In the genomic region with DNA sequence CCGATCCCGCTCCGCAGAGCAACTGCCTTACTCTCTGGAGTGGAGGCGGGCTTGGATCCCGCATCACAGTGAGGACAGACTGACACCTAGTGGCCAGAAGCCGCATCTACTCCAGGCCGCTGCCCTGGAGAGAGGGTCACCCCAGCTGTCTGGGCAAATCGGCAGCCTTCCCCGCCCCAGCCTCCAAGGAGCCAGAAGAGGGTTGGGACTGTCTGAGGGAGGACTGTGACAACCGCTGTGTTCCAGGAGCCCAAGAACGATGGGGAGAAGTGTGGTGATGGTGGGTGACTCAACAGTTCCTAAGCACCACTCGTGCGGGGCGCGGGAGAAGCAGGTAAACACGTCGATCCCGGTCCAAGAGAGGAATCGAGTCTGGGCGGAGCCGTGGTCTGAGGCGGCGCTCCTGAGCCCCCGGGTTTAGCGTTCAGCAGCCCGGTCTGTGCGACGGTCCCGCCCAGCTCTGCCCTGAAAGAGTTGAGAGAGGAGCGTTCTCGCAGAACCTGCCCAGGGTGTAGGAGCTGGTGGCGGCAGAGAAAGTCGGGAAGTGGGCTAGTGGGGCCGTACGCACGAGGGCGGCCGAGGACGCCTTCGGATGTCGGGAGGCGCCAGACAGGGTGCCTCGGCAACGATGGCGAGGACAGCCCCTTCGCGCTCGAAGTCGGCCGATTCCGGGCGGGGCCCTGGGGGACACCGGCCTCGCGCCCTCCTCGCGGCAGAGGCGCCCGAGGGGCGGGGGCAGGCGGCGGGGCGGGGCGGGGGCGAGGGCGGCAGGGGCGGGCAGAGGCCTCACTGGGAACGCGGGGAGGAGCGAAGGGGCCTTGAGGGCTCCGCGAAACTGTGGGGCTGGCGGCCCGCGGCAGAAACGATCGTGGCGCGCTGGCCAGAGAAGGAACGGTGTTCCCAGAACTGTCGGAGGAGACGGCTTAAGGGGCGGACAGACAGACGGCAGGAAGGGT, we compare ENCODE assay signal across 8 mouse cellular contexts. TPM values are rescaled to one million over a fixed set of nuclear protein-coding genes. Genes with fewer than 3 reads are reported as not detected.
DNase-seq lines count a peak whose midpoint lies in the region; ATAC-seq and TF ChIP-seq lines count a peak whose summit lies in the region.

No protein-coding gene starts in this region.

- WGBS in hindbrain, embryonic 10.5 days = under 1% methylated on average over 82 of the region's 84 CpGs
- under 1% methylated on average over 73 of the region's 84 CpGs for WGBS in lung, embryonic 15.5 days
- WGBS in olfactory bulb, adult 2 months = 1% methylated on average over 68 of the region's 84 CpGs
- WGBS in thymus, adult 2 months = 1% methylated on average over 75 of the region's 84 CpGs

- peak; percentile 96 for DNase-seq in MN1 (ENCODE audit: low spot score)
- peak; percentile 93 for DNase-seq in cerebellum, adult 9-10 months
- peak; percentile 96 for DNase-seq in hindbrain, embryonic 10.5 days (ENCODE audit: low spot score)
- peak; percentile 91 for DNase-seq in layer of hippocampus, adult 9-10 months (ENCODE audit: low spot score)
- DNase-seq in thymus, adult 2 months = peak; percentile 94

- H3K9ac ChIP-seq in lung, embryonic 15.5 days = peak overlapping the region; percentile 63

- no peaks in the 10 kb centered on the region for H3K27me3 ChIP-seq in hindbrain, embryonic 10.5 days (ENCODE audit: insufficient read depth, poor library complexity, severe bottlenecking)
- no peaks in the 10 kb centered on the region for H3K27me3 ChIP-seq in lung, embryonic 15.5 days
- H3K27me3 ChIP-seq in thymus, adult 2 months (ENCODE audit: control insufficient read depth, insufficient read depth, low read length) = no peaks in the 10 kb centered on the region

- TF ChIP-seq CTCF in olfactory bulb, adult 2 months (IDR thresholded peaks at IDR 0.05; ENCODE audit: insufficient read depth, low read depth, low read length) = peak; percentile 92
- peak; percentile 93 for TF ChIP-seq CTCF in thymus, adult 2 months (IDR thresholded peaks at IDR 0.05; ENCODE audit: borderline replicate concordance, control insufficient read depth, extremely low read depth, insufficient read depth, low read length, poor library complexity)

- peaks cover 62% of the 10 kb centered on the region for H3K4me1 ChIP-seq in hindbrain, embryonic 10.5 days (replicated peaks)
- peaks cover 61% of the 10 kb centered on the region for H3K4me1 ChIP-seq in lung, embryonic 15.5 days
- peaks cover 24% of the 10 kb centered on the region for H3K4me1 ChIP-seq in olfactory bulb, adult 2 months (ENCODE audit: control insufficient read depth, insufficient read depth, low read length)
- peaks cover 15% of the 10 kb centered on the region for H3K4me1 ChIP-seq in thymus, adult 2 months (replicated peaks; ENCODE audit: control insufficient read depth, insufficient read depth, low read length)

- peak overlapping the region; percentile 97 for H3K4me2 ChIP-seq in lung, embryonic 15.5 days

- ATAC-seq in frontal cortex, adult (ENCODE audit: low TSS enrichment) = peak; percentile 68
- peak; percentile 85 for ATAC-seq in lung, embryonic 15.5 days (ENCODE audit: borderline replicate concordance, extremely low read depth, low FRiP score, low TSS enrichment)

- no peaks in the 10 kb centered on the region for H3K9me3 ChIP-seq in hindbrain, embryonic 10.5 days
- no peaks in the 10 kb centered on the region for H3K9me3 ChIP-seq in lung, embryonic 15.5 days

- peak overlapping the region; percentile 62 for H3K4me3 ChIP-seq in hindbrain, embryonic 10.5 days
- peak overlapping the region; percentile 61 for H3K4me3 ChIP-seq in lung, embryonic 15.5 days
- H3K4me3 ChIP-seq in olfactory bulb, adult 2 months (ENCODE audit: insufficient read depth, low read depth, low read length) = peak overlapping the region; percentile 58
- peak overlapping the region; percentile 62 for H3K4me3 ChIP-seq in thymus, adult 2 months (ENCODE audit: control insufficient read depth, insufficient read depth, low read length)

- no peak for TF ChIP-seq POLR2A in olfactory bulb, adult 2 months (IDR thresholded peaks at IDR 0.05; ENCODE audit: insufficient read depth, low read depth, low read length)
- TF ChIP-seq POLR2A in thymus, adult 2 months (IDR thresholded peaks at IDR 0.05; ENCODE audit: control insufficient read depth, extremely low read depth, insufficient read depth, low read length, poor library complexity) = no peak

- H3K27ac ChIP-seq in hindbrain, embryonic 10.5 days = peak overlapping the region; percentile 93
- peak overlapping the region; percentile 99 for H3K27ac ChIP-seq in lung, embryonic 15.5 days
- peak overlapping the region; percentile 50; the same call in 1 of the 2 replicates for H3K27ac ChIP-seq in olfactory bulb, adult 2 months (ENCODE audit: insufficient read depth, low read depth, low read length)
- H3K27ac ChIP-seq in thymus, adult 2 months (ENCODE audit: control insufficient read depth, insufficient read depth, low read length) = peak overlapping the region; percentile 48

- H3K36me3 ChIP-seq in hindbrain, embryonic 10.5 days = peaks cover 42% of the 10 kb centered on the region
- peaks cover 30% of the 10 kb centered on the region for H3K36me3 ChIP-seq in lung, embryonic 15.5 days
- H3K36me3 ChIP-seq in thymus, adult 2 months (ENCODE audit: control insufficient read depth, insufficient read depth, low read length) = peaks cover 17% of the 10 kb centered on the region

RNA-seq across cellular contexts. Expression of a gene that starts 1.7 kb away (rescaled TPM):
- polyA plus RNA-seq in hindbrain, embryonic 10.5 days (2016; fragmentation: Nextera tagmentation; extraction: Ambion mirVana) = 7.0 and 8.9 TPM in 2 replicates
- 20.2 and 22.9 TPM in 2 replicates for polyA plus RNA-seq in lung, embryonic 15.5 days (2015; fragmentation: Nextera tagmentation; extraction: Ambion mirVana)
- not detected in 2 replicates for polyA plus RNA-seq in olfactory bulb, adult 2 months (2012; ENCODE audit: insufficient read depth, insufficient read length, low replicate concordance, missing spikeins)
- 30.0 and 33.1 TPM in 2 replicates for polyA plus RNA-seq in thymus, adult 2 months (2012; rRNA removed)

RNA-seq across cellular contexts. Expression of a gene that starts 1.7 kb away (rescaled TPM):
- 11.3 and 12.1 TPM in 2 replicates for polyA plus RNA-seq in hindbrain, embryonic 10.5 days (2016; fragmentation: Nextera tagmentation; extraction: Ambion mirVana)
- 19.2 and 20.3 TPM in 2 replicates for polyA plus RNA-seq in lung, embryonic 15.5 days (2015; fragmentation: Nextera tagmentation; extraction: Ambion mirVana)
- not detected in 2 replicates for polyA plus RNA-seq in olfactory bulb, adult 2 months (2012; ENCODE audit: insufficient read depth, insufficient read length, low replicate concordance, missing spikeins)
- 27.0 and 27.4 TPM in 2 replicates for polyA plus RNA-seq in thymus, adult 2 months (2012; rRNA removed)

RNA-seq across cellular contexts. Expression of a gene that starts 5.2 kb away (rescaled TPM):
- 1,007 and 1,099 TPM in 2 replicates for polyA plus RNA-seq in hindbrain, embryonic 10.5 days (2016; fragmentation: Nextera tagmentation; extraction: Ambion mirVana)
- 1,297 and 1,378 TPM in 2 replicates for polyA plus RNA-seq in lung, embryonic 15.5 days (2015; fragmentation: Nextera tagmentation; extraction: Ambion mirVana)
- 1,288 TPM in 1 of 2 replicates, not detected in the other for polyA plus RNA-seq in olfactory bulb, adult 2 months (2012; ENCODE audit: insufficient read depth, insufficient read length, low replicate concordance, missing spikeins)
- 193 and 312 TPM in 2 replicates for polyA plus RNA-seq in thymus, adult 2 months (2012; rRNA removed)

RNA-seq across cellular contexts. Expression of a gene that starts 10.0 kb away (rescaled TPM):
- polyA plus RNA-seq in hindbrain, embryonic 10.5 days (2016; fragmentation: Nextera tagmentation; extraction: Ambion mirVana) = 71.8 and 80.5 TPM in 2 replicates
- 141 and 147 TPM in 2 replicates for polyA plus RNA-seq in lung, embryonic 15.5 days (2015; fragmentation: Nextera tagmentation; extraction: Ambion mirVana)
- not detected in 2 replicates for polyA plus RNA-seq in olfactory bulb, adult 2 months (2012; ENCODE audit: insufficient read depth, insufficient read length, low replicate concordance, missing spikeins)
- 15.4 and 18.5 TPM in 2 replicates for polyA plus RNA-seq in thymus, adult 2 months (2012; rRNA removed)

RNA-seq across cellular contexts. Expression of a gene that starts 12.8 kb away (rescaled TPM):
- 124 and 163 TPM in 2 replicates for polyA plus RNA-seq in hindbrain, embryonic 10.5 days (2016; fragmentation: Nextera tagmentation; extraction: Ambion mirVana)
- polyA plus RNA-seq in lung, embryonic 15.5 days (2015; fragmentation: Nextera tagmentation; extraction: Ambion mirVana) = 82.4 and 88.4 TPM in 2 replicates
- polyA plus RNA-seq in olfactory bulb, adult 2 months (2012; ENCODE audit: insufficient read depth, insufficient read length, low replicate concordance, missing spikeins) = not detected in 2 replicates
- polyA plus RNA-seq in thymus, adult 2 months (2012; rRNA removed) = 275 TPM in 2 replicates

Comparison
In these comparisons a context has a peak if more than half of its experiments do, and no peak if none do; other contexts are left out.
1. Peak in every context shown above with its lines: DNase-seq, ATAC-seq, H3K4me3 ChIP-seq and H3K27ac ChIP-seq.
2. H3K27ac ChIP-seq: peak in every context shown above with its lines; median percentile 99 in lung, embryonic 15.5 days; 93 in hindbrain, embryonic 10.5 days; 50 in olfactory bulb, adult 2 months; 48 in thymus, adult 2 months.
3. RNA of a gene that starts 1.7 kb away (polyA plus RNA-seq): 27.0 to 27.4 TPM in thymus, adult 2 months, 19.2 to 20.3 TPM in lung, embryonic 15.5 days and 11.3 to 12.1 TPM in hindbrain, embryonic 10.5 days; not detected in olfactory bulb, adult 2 months; every median in the first group is over 10 times any median in the second.